Comparison of ENCODE assay signal across 14 mouse cellular contexts in the genomic region with DNA sequence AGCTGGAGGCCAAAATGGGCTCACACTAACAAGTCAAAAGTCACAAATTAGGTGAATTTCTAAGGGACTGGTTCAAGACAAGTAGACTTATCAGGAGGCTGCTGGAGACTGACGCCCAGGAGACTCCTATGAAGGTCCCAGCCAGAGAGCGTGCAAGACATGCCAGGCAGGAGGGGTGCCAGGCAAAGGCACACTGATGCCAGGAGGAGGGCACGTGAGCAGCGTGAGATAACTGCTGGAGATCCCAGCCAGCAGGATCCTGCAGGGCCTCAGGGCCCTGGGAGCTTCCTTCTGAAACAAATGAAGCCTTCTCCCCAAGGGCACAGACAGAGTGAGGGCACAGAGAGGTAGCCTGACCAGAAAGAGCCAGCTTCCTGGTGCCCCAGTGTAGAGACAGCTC. TPM values are rescaled to one million over a fixed set of nuclear protein-coding genes. Genes with fewer than 3 reads are reported as not detected.
DNase-seq lines count a peak whose midpoint lies in the region; TF ChIP-seq lines count a peak whose summit lies in the region.
"Had no signal": no experiment of that assay in that cellular context is flagged by ENCODE, and none has a peak within 500 bp of the region (broad histone marks: within the 10 kb centered on the region; RNA-seq: fewer than 3 reads in every experiment).

No protein-coding gene starts in this region.

- 0 out of 2 replicates have a peak, but pooled peaks have one; percentile 15 for TF ChIP-seq EP300 in heart, adult 2 months (IDR thresholded peaks at IDR 0.05; ENCODE audit: insufficient read depth, low read depth, low read length)

- DNase-seq in adrenal gland, adult 2 months, result peak; percentile 50
- no peak for DNase-seq in adrenal gland, adult 8-10 months
- peak; percentile 58 to 72 for DNase-seq in heart, adult 2 months
- no peak for DNase-seq in heart, embryonic 10.5 days (ENCODE audit: low spot score)
- DNase-seq in brain, embryonic 14.5 days (ENCODE audit: low read depth), result peak; percentile 64
- no peak for DNase-seq in limb, embryonic 10.5 days (ENCODE audit: low spot score)
- no peak for DNase-seq in embryo, embryonic 11 days
- no peak for DNase-seq in kidney, postnatal 10 days
- DNase-seq: cerebellum, adult 9-11 months; thymus, adult 18-20 months had no signal

- no peak for TF ChIP-seq POLR2A in heart, adult 2 months (IDR thresholded peaks at IDR 0.05; ENCODE audit: insufficient read depth, low read depth, low read length)
- no peak for TF ChIP-seq POLR2A in brain, embryonic 14.5 days (IDR thresholded peaks at IDR 0.05; ENCODE audit: borderline replicate concordance, extremely low read depth, insufficient read depth, insufficient read length, poor library complexity, severe bottlenecking)

- H3K9me3 ChIP-seq in heart, embryonic 10.5 days, result no peaks in the 10 kb centered on the region
- H3K9me3 ChIP-seq in limb, embryonic 10.5 days (replicated peaks), result no peaks in the 10 kb centered on the region
- H3K9me3 ChIP-seq: embryonic facial prominence, embryonic 13.5 days; liver, embryonic 12.5 days had no signal

- no peaks in the 10 kb centered on the region for H3K27me3 ChIP-seq in heart, adult 2 months (ENCODE audit: control insufficient read depth, insufficient read depth, low read length)
- peaks cover 7% of the 10 kb centered on the region for H3K27me3 ChIP-seq in heart, embryonic 10.5 days (ENCODE audit: insufficient read depth, poor library complexity, severe bottlenecking)
- no peaks in the 10 kb centered on the region for H3K27me3 ChIP-seq in limb, embryonic 10.5 days (ENCODE audit: low read depth, poor library complexity, severe bottlenecking)
- H3K27me3 ChIP-seq: embryonic facial prominence, embryonic 13.5 days had no signal

- no peak overlapping the region for H3K27ac ChIP-seq in heart, adult 2 months
- no peak overlapping the region for H3K27ac ChIP-seq in heart, embryonic 10.5 days
- peak overlapping the region; percentile 47; the same call in 1 of the 2 replicates for H3K27ac ChIP-seq in limb, embryonic 10.5 days
- H3K27ac ChIP-seq: embryonic facial prominence, embryonic 13.5 days; kidney, postnatal 0 days; liver, embryonic 12.5 days had no signal

- intact Hi-C loops in heart, adult 2 months (cut with DNase I), result no loop called here

- 71% methylated on average over 4 of the region's 4 CpGs for WGBS in heart, adult 2 months
- 89% methylated on average over 4 of the region's 4 CpGs for WGBS in heart, embryonic 10.5 days
- whole genome bisulfite sequencing in limb, embryonic 10.5 days, result 89% methylated on average over 4 of the region's 4 CpGs

- H3K36me3 ChIP-seq in heart, adult 2 months (ENCODE audit: control insufficient read depth, insufficient read depth, low read length), result no peaks in the 10 kb centered on the region
- H3K36me3 ChIP-seq in heart, embryonic 10.5 days, result peaks cover 24% of the 10 kb centered on the region; the same call in 1 of the 2 replicates
- peaks cover 32% of the 10 kb centered on the region for H3K36me3 ChIP-seq in limb, embryonic 10.5 days

- no peak overlapping the region for H3K4me3 ChIP-seq in heart, adult 2 months
- no peak overlapping the region for H3K4me3 ChIP-seq in heart, embryonic 10.5 days
- H3K4me3 ChIP-seq in limb, embryonic 10.5 days, result no peak overlapping the region
- H3K4me3 ChIP-seq: embryonic facial prominence, embryonic 13.5 days; liver, embryonic 12.5 days; myocyte had no signal

- H3K4me1 ChIP-seq in heart, adult 2 months (ENCODE audit: control insufficient read depth, insufficient read depth, low read length), result no peaks in the 10 kb centered on the region
- peaks cover 16% of the 10 kb centered on the region; the same call in 1 of the 2 replicates for H3K4me1 ChIP-seq in heart, embryonic 10.5 days
- H3K4me1 ChIP-seq in limb, embryonic 10.5 days, result peaks cover 73% of the 10 kb centered on the region

- no peak overlapping the region for H3K9ac ChIP-seq in heart, adult 2 months (ENCODE audit: low read depth, low read length)
- H3K9ac ChIP-seq: embryonic facial prominence, embryonic 13.5 days; liver, embryonic 12.5 days had no signal

- no peak for TF ChIP-seq CTCF in heart, adult 2 months (IDR thresholded peaks at IDR 0.05)
- TF ChIP-seq CTCF in brain, embryonic 14.5 days (IDR thresholded peaks at IDR 0.05; ENCODE audit: borderline replicate concordance, extremely low read depth, insufficient read depth, insufficient read length), result no peak

- no peaks in the 10 kb centered on the region for H3K79me2 ChIP-seq in heart, adult 2 months (replicated peaks; ENCODE audit: control insufficient read depth, insufficient read depth, low read length)

RNA-seq across cellular contexts. Expression of a gene that starts 32.6 kb away (rescaled TPM):
- total RNA-seq in adrenal gland, adult 2 months (2021), result 10 to 100 TPM; 40.4 to 42.3 TPM
- 44.4 and 45.8 TPM in 2 replicates for polyA plus RNA-seq in adrenal gland, adult 2 months (2012; rRNA removed)
- total RNA-seq in adrenal gland, adult 8-10 months (2022), result 10 to 100 TPM; 38.4 to 44.5 (median 41.2) TPM
- 10 to 100 TPM; 25.1 to 29.6 TPM for total RNA-seq in heart, adult 2 months (2021)
- polyA plus RNA-seq in heart, adult 2 months (2012; rRNA removed), result 25.6 and 33.6 TPM in 2 replicates
- polyA plus RNA-seq in heart, embryonic 10.5 days (2016; fragmentation: Nextera tagmentation; extraction: Ambion mirVana), result 17.3 and 19.8 TPM in 2 replicates
- polyA plus RNA-seq in brain, embryonic 14.5 days (2012; rRNA removed), result 18.9 and 19.5 TPM in 2 replicates
- polyA plus RNA-seq in limb, embryonic 10.5 days (2016; fragmentation: Nextera tagmentation; extraction: Ambion mirVana), result 18.6 and 19.2 TPM in 2 replicates

RNA-seq across cellular contexts. Expression of a gene that starts 39.9 kb away (rescaled TPM):
- under 1 TPM; 0.79 to 0.95 TPM for total RNA-seq in adrenal gland, adult 2 months (2021)
- 0.72 and 0.79 TPM in 2 replicates for polyA plus RNA-seq in adrenal gland, adult 2 months (2012; rRNA removed)
- 1 to 10 TPM in 3 of 4 experiments, under 1 TPM in 1; 0.55 to 1.2 (median 1.2) TPM for total RNA-seq in adrenal gland, adult 8-10 months (2022)
- total RNA-seq in heart, adult 2 months (2021), result not detected
- not detected in 2 replicates for polyA plus RNA-seq in heart, adult 2 months (2012; rRNA removed)
- polyA plus RNA-seq in heart, embryonic 10.5 days (2016; fragmentation: Nextera tagmentation; extraction: Ambion mirVana), result 0.41 and 0.79 TPM in 2 replicates
- polyA plus RNA-seq in brain, embryonic 14.5 days (2012; rRNA removed), result 1.0 and 1.2 TPM in 2 replicates
- 1.8 and 6.3 TPM in 2 replicates for polyA plus RNA-seq in limb, embryonic 10.5 days (2016; fragmentation: Nextera tagmentation; extraction: Ambion mirVana)

Comparison
In these comparisons a context has a peak if more than half of its experiments do, and no peak if none do; other contexts are left out.
1. DNase-seq: peak in adrenal gland, adult 2 months (single experiment), heart, adult 2 months (2 of 2) and brain, embryonic 14.5 days (single experiment); none in adrenal gland, adult 8-10 months (single experiment), heart, embryonic 10.5 days (single experiment), limb, embryonic 10.5 days (single experiment), embryo, embryonic 11 days (single experiment) and kidney, postnatal 10 days (single experiment).